Mouse (Mus musculus) MEL (cell line): Measurements from ENCODE around the gene Stk39. TPM values are rescaled to one million over a fixed set of nuclear protein-coding genes. Genes with fewer than 3 reads are reported as not detected.

ENCODE experiments used
- DNase-seq: peaks from one replicate; pipeline ENCODE4 v3.0.0; 2011; ENCODE audit warnings: low read depth, low spot score
- H3K27ac ChIP-seq: 2 replicates; pipeline ENCODE4 v1.5.1; 2012; ENCODE audit warnings: low read depth, mild to moderate bottlenecking, control low read depth, low read length, moderate library complexity; ENCODE audit not compliant: control insufficient read depth
- H3K27me3 ChIP-seq, 2 experiments: fragments of 150-350 bp in 1 of 2; sonication (generic) in 1 of 2; 2 replicates each; pipeline ENCODE4 v1.6.1; 2012; ENCODE audit warnings: low read length in 2 of 2, mild to moderate bottlenecking in 2 of 2, improper control_type of control experiment in 1 of 2, moderate library complexity in 1 of 2; ENCODE audit not compliant: insufficient read depth in 2 of 2, control insufficient read depth in 1 of 2
- H3K36me3 ChIP-seq, 2 experiments: 2 replicates each; pipeline ENCODE4 v1.6.1; 2012 to 2014; ENCODE audit warnings: low read length in 2 of 2, improper control_type of control experiment in 1 of 2, inconsistent platforms in 1 of 2, mild to moderate bottlenecking in 1 of 2; ENCODE audit not compliant: insufficient read depth in 2 of 2, control insufficient read depth in 1 of 2
- H3K4me1 ChIP-seq, 2 experiments: fragments of 150-350 bp in 1 of 2; sonication (generic) in 1 of 2; 2 replicates each; pipeline ENCODE4 v1.6.1; 2012; ENCODE audit warnings: low read length in 2 of 2, improper control_type of control experiment in 1 of 2, mild to moderate bottlenecking in 1 of 2; ENCODE audit not compliant: insufficient read depth in 2 of 2, control insufficient read depth in 1 of 2
- H3K4me3 ChIP-seq, 2 experiments: fragments of 150-350 bp in 1 of 2; sonication (generic) in 1 of 2; 2 replicates each; pipeline ENCODE4 v1.5.1; 2012; ENCODE audit warnings: low read depth in 2 of 2, low read length in 2 of 2, mild to moderate bottlenecking in 2 of 2, moderate library complexity in 2 of 2, control low read depth in 1 of 2, improper control_type of control experiment in 1 of 2; ENCODE audit not compliant: control insufficient read depth in 1 of 2, insufficient read depth in 1 of 2
- H3K79me2 ChIP-seq: 2 replicates; pipeline ENCODE4 v1.6.1; 2012; ENCODE audit warnings: mild to moderate bottlenecking, low read length, moderate library complexity; ENCODE audit not compliant: control insufficient read depth, poor library complexity, insufficient read depth
- H3K9ac ChIP-seq: 2 replicates; pipeline ENCODE4 v1.6.1; 2012; ENCODE audit warnings: low read depth, mild to moderate bottlenecking, control low read depth, low read length, moderate library complexity; ENCODE audit not compliant: control insufficient read depth, poor library complexity, severe bottlenecking
- H3K9me3 ChIP-seq: fragments of 150-350 bp; sonication (generic); replicated peaks from 2 replicates; pipeline ENCODE4 v1.6.1; 2012; ENCODE audit warnings: mild to moderate bottlenecking, low read length, improper control_type of control experiment, moderate library complexity; ENCODE audit not compliant: insufficient read depth
- BHLHE40 ChIP-seq: IDR thresholded peaks from 2 replicates; pipeline ENCODE4 v1.6.1; 2012; ENCODE audit warnings: low read depth, mild to moderate bottlenecking, inconsistent platforms, low read length, improper control_type of control experiment, borderline replicate concordance
- CHD1 ChIP-seq: IDR thresholded peaks from 2 replicates; pipeline ENCODE4 v1.6.1; 2012; ENCODE audit warnings: low read depth, mild to moderate bottlenecking, inconsistent platforms, low read length, improper control_type of control experiment
- E2F4 ChIP-seq: IDR thresholded peaks from 2 replicates; pipeline ENCODE4 v1.6.1; 2011; ENCODE audit warnings: low read depth, low read length, improper control_type of control experiment, borderline replicate concordance
- ELF1 ChIP-seq: IDR thresholded peaks from 2 replicates; pipeline ENCODE4 v1.6.1; 2014; ENCODE audit warnings: low read depth, mild to moderate bottlenecking, inconsistent platforms, low read length, improper control_type of control experiment, moderate library complexity
- EP300 ChIP-seq, 2 experiments: IDR thresholded peaks; 2 replicates each; pipeline ENCODE4 v1.6.1; 2011; ENCODE audit warnings: improper control_type of control experiment in 2 of 2, low read length in 2 of 2, low read depth in 1 of 2, mild to moderate bottlenecking in 1 of 2
- KAT2A ChIP-seq: conservative IDR thresholded peaks from 2 replicates; pipeline ENCODE4 v1.6.1; 2012; ENCODE audit warnings: low read depth, low read length, improper control_type of control experiment, inconsistent platforms
- MAFK ChIP-seq: IDR thresholded peaks from 2 replicates; pipeline ENCODE4 v1.6.1; 2011; ENCODE audit warnings: low read depth, mild to moderate bottlenecking, low read length, improper control_type of control experiment, borderline replicate concordance
- MAX ChIP-seq: IDR thresholded peaks from 2 replicates; pipeline ENCODE4 v1.6.1; 2011; ENCODE audit warnings: low read length, improper control_type of control experiment
- MAZ ChIP-seq: IDR thresholded peaks from 2 replicates; pipeline ENCODE4 v1.6.1; 2012; ENCODE audit warnings: low read depth, mild to moderate bottlenecking, inconsistent platforms, low read length, improper control_type of control experiment
- MEF2A ChIP-seq: IDR thresholded peaks from 2 replicates; pipeline ENCODE4 v1.6.1; 2014; ENCODE audit warnings: low read depth, mild to moderate bottlenecking, inconsistent platforms, low read length, improper control_type of control experiment; ENCODE audit not compliant: poor library complexity, insufficient replicate concordance, severe bottlenecking; ENCODE audit errors: extremely low read depth
- MYB ChIP-seq: IDR thresholded peaks from 2 replicates; pipeline ENCODE4 v1.6.1; 2011; ENCODE audit warnings: mild to moderate bottlenecking, low read depth, low read length, improper control_type of control experiment
- POLR2A ChIP-seq, 2 experiments: IDR thresholded peaks; 2 replicates each; pipeline ENCODE4 v1.6.1; 2011 to 2012; ENCODE audit warnings: low read length in 2 of 2, mild to moderate bottlenecking in 2 of 2, control low read depth in 1 of 2, improper control_type of control experiment in 1 of 2, low read depth in 1 of 2, moderate library complexity in 1 of 2; ENCODE audit not compliant: control insufficient read depth in 1 of 2, insufficient read depth in 1 of 2, poor library complexity in 1 of 2
- RCOR1 ChIP-seq: IDR thresholded peaks from 2 replicates; pipeline ENCODE4 v1.6.1; 2012; ENCODE audit warnings: low read depth, mild to moderate bottlenecking, inconsistent platforms, low read length, improper control_type of control experiment
- SIN3A ChIP-seq: IDR thresholded peaks from 2 replicates; pipeline ENCODE4 v1.6.1; 2012; ENCODE audit warnings: low read length, improper control_type of control experiment, inconsistent platforms
- SMC3 ChIP-seq: IDR thresholded peaks from 2 replicates; pipeline ENCODE4 v1.6.1; 2011; ENCODE audit warnings: low read depth, low read length, improper control_type of control experiment
- TBP ChIP-seq: IDR thresholded peaks from 2 replicates; pipeline ENCODE4 v1.8.0; 2011; ENCODE audit warnings: low read depth, low read length, improper control_type of control experiment
- TCF12 ChIP-seq: IDR thresholded peaks from 2 replicates; pipeline ENCODE4 v1.6.1; 2014; ENCODE audit warnings: low read depth, mild to moderate bottlenecking, inconsistent platforms, low read length, improper control_type of control experiment, moderate library complexity
- USF1 ChIP-seq: IDR thresholded peaks from 2 replicates; pipeline ENCODE4 v1.6.1; 2014; ENCODE audit warnings: low read depth, mild to moderate bottlenecking, inconsistent platforms, low read length, improper control_type of control experiment, moderate library complexity
- ZNF384 ChIP-seq: IDR thresholded peaks from 2 replicates; pipeline ENCODE4 v1.6.1; 2012; ENCODE audit warnings: low read depth, mild to moderate bottlenecking, inconsistent platforms, low read length, improper control_type of control experiment
- polyA plus RNA-seq, 2 experiments: library from polyadenylated mRNA; stranded (reverse) in 1 of 2; unstranded in 1 of 2; fragments of >175 nt in 1 of 2; fragments of >200 nt in 1 of 2; gene quantifications; 2 replicates each; pipeline versions ENCODE4 v1.2.1 to v1.2.4; 2012; ENCODE audit warnings: low replicate concordance in 2 of 2, low read depth in 1 of 2; ENCODE audit not compliant: insufficient read length in 2 of 2, insufficient read depth in 1 of 2, missing spikeins in 1 of 2
- total RNA-seq: library from RNA; depleted of rRNA; stranded (reverse); fragments of 300-350 nt; gene quantifications from 2 replicates; pipeline ENCODE4 v1.2.3, GENCODE M21; 2012

The Stk39 gene
- total and polyA plus RNA-seq, 3 experiments: not detected

DNA sequence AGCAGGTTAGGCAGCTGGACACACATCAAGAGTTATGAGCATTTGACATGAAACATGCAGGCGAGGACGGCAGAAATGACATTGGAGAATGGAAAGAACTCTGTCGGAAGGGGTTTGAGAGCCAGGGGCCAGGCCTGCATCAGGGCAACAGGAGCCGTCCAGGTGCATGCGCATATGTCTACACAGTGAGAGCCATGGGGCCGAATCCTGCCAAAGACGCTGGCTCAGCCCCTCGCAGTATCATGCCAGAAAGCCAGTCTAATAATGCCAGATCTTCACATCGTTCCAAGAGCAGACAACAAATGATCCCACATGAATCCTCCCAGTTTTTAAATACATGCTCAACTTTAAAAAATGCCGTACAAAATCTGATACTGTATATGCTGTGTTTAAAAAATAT lies 7.8 kb upstream of the Stk39 start:
- no peak for DNase-seq
- TF ChIP-seq TBP (no peak), EP300 (IDR thresholded peaks at IDR 0.05; ENCODE audit: low read depth in 1 of 2, low read length in 2 of 2) (no peak), MAX (no peak), CHD1 (no peak), RCOR1 (no peak), TCF12 (no peak), KAT2A (no peak), MYB (no peak), BHLHE40 (no peak), MEF2A (no peak), ELF1 (no peak), POLR2A (IDR thresholded peaks at IDR 0.05; ENCODE audit: control insufficient read depth in 1 of 2, insufficient read depth in 1 of 2, low read depth in 1 of 2, low read length in 2 of 2, poor library complexity in 1 of 2) (no peak), SMC3 (no peak), SIN3A (no peak)
- Histone ChIP-seq H3K9ac (no peak overlapping the region), H3K79me2 (no peaks in the 10 kb centered on the region), H3K4me1 (no peaks in the 10 kb centered on the region), H3K9me3 (no peaks in the 10 kb centered on the region), H3K4me3 (no peak overlapping the region), H3K36me3 (no peaks in the 10 kb centered on the region), H3K27ac (no peak overlapping the region), H3K27me3 (no peaks in the 10 kb centered on the region)

DNA sequence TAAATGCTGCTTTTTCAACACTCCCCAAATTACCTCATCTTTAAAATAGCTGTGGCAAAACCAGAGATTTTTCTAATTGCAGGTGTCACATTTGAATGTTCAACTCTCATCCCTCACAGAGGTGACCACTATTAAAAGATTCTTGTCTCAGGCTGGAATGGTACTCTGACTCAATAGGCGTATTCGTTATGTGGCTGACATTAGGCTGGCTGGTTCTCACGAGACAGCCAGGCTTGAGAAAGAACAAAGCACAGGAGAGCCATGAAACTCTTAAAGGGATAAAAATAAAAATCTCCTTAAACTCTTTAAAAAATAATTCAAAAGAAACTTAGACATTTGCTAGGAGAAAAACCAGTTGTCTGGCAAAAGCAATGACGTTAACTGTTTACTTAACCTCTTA lies 853 bp upstream of the Stk39 start:
- Histone ChIP-seq H3K27me3 (no peaks in the 10 kb centered on the region), H3K9ac (no peak overlapping the region)
- TF ChIP-seq ELF1: no peak
- TF ChIP-seq, all 39 proteins: peak for 0
- no peak overlapping the region for H3K4me3 ChIP-seq
- H3K27ac ChIP-seq: no peak overlapping the region
- no peaks in the 10 kb centered on the region for H3K79me2 ChIP-seq
- H3K4me1 ChIP-seq: no peaks in the 10 kb centered on the region
- DNase-seq: no peak
- H3K9me3 ChIP-seq: no peaks in the 10 kb centered on the region
- H3K36me3 ChIP-seq: no peaks in the 10 kb centered on the region

DNA sequence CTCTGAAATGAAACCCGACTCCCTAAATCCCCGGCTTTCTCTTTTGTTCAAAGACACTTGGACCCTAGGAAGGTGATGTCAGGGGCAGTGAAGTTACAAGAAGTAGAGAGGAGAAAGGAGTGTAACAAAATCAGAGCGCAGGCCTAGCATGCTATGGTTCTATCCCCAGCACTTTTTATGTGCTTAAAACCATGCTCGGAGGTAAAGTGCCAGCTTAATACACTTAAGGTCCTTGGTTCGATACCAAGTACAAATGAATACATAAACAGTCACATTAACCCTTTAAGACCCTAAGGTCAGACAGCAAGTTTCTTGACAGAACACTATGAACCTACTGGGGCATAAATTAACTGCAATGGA lies 463 bp upstream of the Stk39 start:
- DNase-seq: no peak
- H3K9me3 ChIP-seq: no peaks in the 10 kb centered on the region

More for the DNA sequence above, 463 bp upstream of the Stk39 start:
- no peaks in the 10 kb centered on the region for H3K27me3 ChIP-seq
- no peak overlapping the region for H3K4me3 ChIP-seq
- TF ChIP-seq MAFK (no peak), CHD1 (no peak), ZNF384 (no peak), MAZ (no peak), E2F4 (no peak), USF1 (no peak), SMC3 (no peak)
- no peak overlapping the region for H3K27ac ChIP-seq
- no peak overlapping the region for H3K9ac ChIP-seq
- H3K79me2 ChIP-seq: no peaks in the 10 kb centered on the region
- H3K36me3 ChIP-seq: no peaks in the 10 kb centered on the region
- H3K4me1 ChIP-seq: no peaks in the 10 kb centered on the region
